Mouse (Mus musculus) kidney, adult 2 months (tissue): ENCODE measurements around the gene Mal. TPM values are rescaled to one million over a fixed set of nuclear protein-coding genes. Genes with fewer than 3 reads are reported as not detected.

ENCODE experiments used
- DNase-seq: peaks from one replicate; pipeline ENCODE4 v3.0.0; 2021
- H3K27ac ChIP-seq: fragments of 200-500 bp; 2 replicates; pipeline ENCODE4 v1.5.1; 2012; ENCODE audit warnings: low read depth, low read length, control low read depth, inconsistent platforms; ENCODE audit not compliant: insufficient read depth
- H3K27me3 ChIP-seq: fragments of 200-500 bp; replicated peaks from 2 replicates; pipeline ENCODE4 v1.6.1; 2012; ENCODE audit warnings: mild to moderate bottlenecking, moderate library complexity, low read length, inconsistent platforms; ENCODE audit not compliant: control insufficient read depth, insufficient read depth
- H3K36me3 ChIP-seq: fragments of 200-500 bp; 2 replicates; pipeline ENCODE4 v1.6.1; 2012; ENCODE audit warnings: mild to moderate bottlenecking, moderate library complexity, low read length, inconsistent platforms; ENCODE audit not compliant: control insufficient read depth, insufficient read depth
- H3K4me1 ChIP-seq: fragments of 200-500 bp; 2 replicates; pipeline ENCODE4 v1.6.1; 2011; ENCODE audit warnings: low read length; ENCODE audit not compliant: control insufficient read depth, insufficient read depth
- H3K4me3 ChIP-seq: fragments of 200-500 bp; 2 replicates; pipeline ENCODE4 v1.5.1; 2011; ENCODE audit warnings: mild to moderate bottlenecking, low read depth, low read length, control low read depth; ENCODE audit not compliant: insufficient read depth
- CTCF ChIP-seq: fragments of 200-500 bp; conservative IDR thresholded peaks from 2 replicates; pipeline ENCODE4 v1.5.1; 2011; ENCODE audit warnings: low read depth, mild to moderate bottlenecking, control low read depth, low read length, moderate library complexity, mixed read lengths; ENCODE audit not compliant: insufficient read depth, insufficient read length
- POLR2A ChIP-seq: fragments of 200-500 bp; IDR thresholded peaks from one replicate; pipeline ENCODE4 v1.6.1; 2011; ENCODE audit warnings: low read depth, low read length, control low read depth
- WGBS: fragments of 180-500 bp; shearing (Covaris S2); methylation state at CpG from one replicate; pipeline ENCODE4 v1.1.7; 2018; 5-methylcytosine and 5-hydroxymethylcytosine counted together
- polyA plus RNA-seq: library from polyadenylated mRNA; depleted of rRNA; stranded (reverse); fragments of >200 nt; gene quantifications from 2 replicates; pipeline ENCODE4 v1.2.3, GENCODE M21; 2012

Mal gene
- polyA plus RNA-seq, 1 experiment = 91.2 TPM

GRCm38 (mm10) chr2:127625659-127626058, 30.8 kb downstream of the Mal start:
- peak; percentile 74 for DNase-seq
- WGBS = 60% methylated on average over 5 of the region's 5 CpGs
- no peaks in the 10 kb centered on the region for H3K36me3 ChIP-seq
- H3K27ac ChIP-seq = peak overlapping the region; percentile 94
- peaks cover 4% of the 10 kb centered on the region; the same call in 1 of the 2 replicates for H3K4me1 ChIP-seq
- H3K4me3 ChIP-seq = no peak overlapping the region
- 0 out of 2 replicates have a peak, but pooled peaks cover 1% of the 10 kb centered on the region for H3K27me3 ChIP-seq
- no peak for TF ChIP-seq POLR2A
- no peak for TF ChIP-seq CTCF

- H3K27me3 ChIP-seq = 0 out of 2 replicates have a peak, but pooled peaks cover 1% of the 10 kb centered on the region
- 96% methylated on average over 2 of the region's 2 CpGs for WGBS
- TF ChIP-seq POLR2A (no peak), CTCF (no peak)
- peaks cover 4% of the 10 kb centered on the region; the same call in 1 of the 2 replicates for H3K4me1 ChIP-seq
- H3K4me3 ChIP-seq = no peak overlapping the region
- no peaks in the 10 kb centered on the region for H3K36me3 ChIP-seq
- peak overlapping the region; percentile 94 for H3K27ac ChIP-seq
- no peak for DNase-seq
Measured at GRCm38 (mm10) chr2:127624786-127625185, 31.7 kb downstream of the Mal start.

- TF ChIP-seq CTCF (no peak), POLR2A (no peak)
- 0 out of 2 replicates have a peak, but pooled peaks cover 1% of the 10 kb centered on the region for H3K27me3 ChIP-seq
- DNase-seq = no peak
- H3K27ac ChIP-seq = no peak overlapping the region
- no peaks in the 10 kb centered on the region for H3K36me3 ChIP-seq
- H3K4me1 ChIP-seq = peaks cover 10% of the 10 kb centered on the region; the same call in 1 of the 2 replicates
- WGBS = 43% methylated on average over 3 of the region's 3 CpGs
- no peak overlapping the region for H3K4me3 ChIP-seq
Measured at GRCm38 (mm10) chr2:127622065-127622464, 34.4 kb downstream of the Mal start.

- H3K27ac ChIP-seq = peak overlapping the region; percentile 52; the same call in 1 of the 2 replicates
- H3K4me1 ChIP-seq = peaks cover 6% of the 10 kb centered on the region; the same call in 1 of the 2 replicates
- H3K36me3 ChIP-seq = no peaks in the 10 kb centered on the region
- no peak overlapping the region for H3K4me3 ChIP-seq
- WGBS = 87% methylated on average over 3 of the region's 3 CpGs
- H3K27me3 ChIP-seq = 0 out of 2 replicates have a peak, but pooled peaks cover 1% of the 10 kb centered on the region
- no peak for DNase-seq
- TF ChIP-seq CTCF (no peak), POLR2A (no peak)
Measured at GRCm38 (mm10) chr2:127619311-127619710, 37.2 kb downstream of the Mal start.

GRCm38 (mm10) chr2:127612288-127612687, 44.2 kb downstream of the Mal start:
- H3K4me3 ChIP-seq = no peak overlapping the region
- whole genome bisulfite sequencing = 94% methylated on average over 4 of the region's 4 CpGs

GRCm38 (mm10) chr2:127611386-127611785, 45.1 kb downstream of the Mal start:
- no peak for TF ChIP-seq POLR2A
- no peak for TF ChIP-seq CTCF
- peaks cover 3% of the 10 kb centered on the region; the same call in 1 of the 2 replicates for H3K4me1 ChIP-seq
- no peak overlapping the region for H3K4me3 ChIP-seq
- H3K36me3 ChIP-seq = no peaks in the 10 kb centered on the region
- H3K27me3 ChIP-seq = no peaks in the 10 kb centered on the region
- DNase-seq = peak; percentile 69
- WGBS = 72% methylated on average over 4 of the region's 4 CpGs
- H3K27ac ChIP-seq = peak overlapping the region; percentile 61; the same call in 1 of the 2 replicates

More at GRCm38 (mm10) chr2:127612288-127612687, 44.2 kb downstream of the Mal start:
- no peak for TF ChIP-seq CTCF
- no peak for TF ChIP-seq POLR2A
- DNase-seq = no peak
- Histone ChIP-seq H3K36me3 (no peaks in the 10 kb centered on the region), H3K27me3 (no peaks in the 10 kb centered on the region), H3K27ac (peak overlapping the region; percentile 32; the same call in 1 of the 2 replicates), H3K4me1 (peaks cover 3% of the 10 kb centered on the region; the same call in 1 of the 2 replicates)

- H3K36me3 ChIP-seq = peaks cover 2% of the 10 kb centered on the region
- H3K27ac ChIP-seq = peak overlapping the region; percentile 28
- WGBS = 33% methylated on average over 5 of the region's 5 CpGs
- H3K27me3 ChIP-seq = no peaks in the 10 kb centered on the region
- peak; percentile 22 for DNase-seq
- no peak overlapping the region for H3K4me3 ChIP-seq
- TF ChIP-seq POLR2A (no peak), CTCF (no peak)
- H3K4me1 ChIP-seq = peaks cover 3% of the 10 kb centered on the region; the same call in 1 of the 2 replicates
Measured at GRCm38 (mm10) chr2:127608986-127609385, 47.5 kb downstream of the Mal start.
